Mouse (Mus musculus): ENCODE data around the gene Ndufa11.

- TF ChIP-seq CTCF (IDR thresholded peaks at IDR 0.05; ENCODE audit: low read depth) (no peak), EP300 (IDR thresholded peaks at IDR 0.05; ENCODE audit: low read depth) (no peak)
These were observed 20.7 kb downstream of the Ndufa11 start for GRCm38 (mm10) chr17:56738221-56738620.

All from liver, embryonic 14.5 days (tissue).